Mouse (Mus musculus): ENCODE data around the gene Ulbp1.
"Not testable (repeated sequence)": the region's sequence is repeated elsewhere in the genome, so short reads cannot be mapped to it uniquely, and the experiment has no call there.

- not testable (repeated sequence) for TF ChIP-seq GATA1 (IDR thresholded peaks at IDR 0.05; ENCODE audit: borderline replicate concordance, low read length); FLI1 (IDR thresholded peaks at IDR 0.05; ENCODE audit: low read length)
These were observed 18.9 kb upstream of the Ulbp1 start for GRCm38 (mm10) chr10:7492384-7492783.

Measured in megakaryocyte, embryonic 14.5 days (primary cell).